Mouse (Mus musculus): ENCODE measurements around the gene Copb1.
"Not testable (repeated sequence)": the region's sequence is repeated elsewhere in the genome, so short reads cannot be mapped to it uniquely, and the experiment has no call there.

DNA sequence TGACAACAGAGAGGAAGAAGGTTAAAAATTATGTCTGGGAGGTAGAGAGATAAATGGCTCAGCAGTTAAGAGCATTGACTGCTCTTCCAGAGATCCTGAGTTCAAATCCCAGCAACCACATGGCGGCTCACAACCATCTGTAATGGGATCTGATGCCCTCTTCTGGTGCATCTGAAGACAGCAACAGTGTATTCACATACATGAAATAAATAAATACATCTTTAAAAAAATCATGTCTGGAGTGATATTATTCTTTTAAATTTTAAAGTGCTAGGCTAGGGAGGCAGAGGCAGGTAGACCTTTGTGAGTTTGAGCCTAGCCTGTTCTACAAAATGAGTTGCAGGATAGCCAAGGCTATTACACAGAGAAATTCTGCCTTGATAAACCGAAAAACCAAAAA, 57.9 kb downstream of the Copb1 start:
- not testable (repeated sequence) for TF ChIP-seq CTCF (IDR thresholded peaks at IDR 0.05; ENCODE audit: borderline replicate concordance, extremely low read depth, insufficient read depth, insufficient read length); POLR2A (IDR thresholded peaks at IDR 0.05; ENCODE audit: borderline replicate concordance, extremely low read depth, insufficient read depth, insufficient read length, poor library complexity, severe bottlenecking)
